ENCODE assay signal across 8 mouse cellular contexts in the genomic region with DNA sequence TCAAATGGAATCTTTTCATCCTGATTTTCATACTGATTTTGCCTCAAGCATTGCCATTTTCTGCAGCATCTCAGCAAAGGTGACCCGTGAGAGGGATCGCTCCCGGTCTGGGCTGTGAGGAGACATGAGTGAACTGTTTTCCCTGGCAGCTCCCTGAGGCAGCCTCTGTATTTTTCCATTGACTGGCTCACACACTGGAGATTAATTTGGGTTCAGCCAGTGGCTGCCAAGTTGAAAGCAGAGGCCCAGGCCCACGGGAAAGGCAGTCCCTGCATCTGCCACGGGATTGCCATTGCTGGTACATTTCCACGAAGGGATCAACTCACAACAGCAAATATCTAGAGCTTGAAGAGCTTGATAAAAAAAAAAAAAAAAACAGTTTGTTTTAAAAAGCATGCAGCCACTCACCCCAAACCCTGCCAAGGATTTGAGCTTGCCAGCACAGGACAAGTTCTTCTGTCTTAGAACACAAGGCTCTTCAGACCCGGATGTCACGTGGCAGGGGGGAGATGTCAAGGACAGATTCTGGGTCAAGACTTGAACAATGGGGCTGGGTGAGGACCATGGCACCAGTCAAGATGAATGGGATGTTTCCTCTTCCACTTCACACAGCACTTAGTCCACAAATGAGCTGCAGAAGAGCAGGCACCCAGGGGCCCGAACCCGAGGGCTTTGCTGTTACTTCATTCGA. TPM values are rescaled to one million over a fixed set of nuclear protein-coding genes. Genes with fewer than 3 reads are reported as not detected.
DNase-seq lines count a peak whose midpoint lies in the region; ATAC-seq and TF ChIP-seq lines count a peak whose summit lies in the region.

No protein-coding gene starts in this region.

- peak overlapping the region; percentile 95 for H3K4me2 ChIP-seq in heart, embryonic 14.5 days (ENCODE audit: low read length)
- peak overlapping the region; percentile 49; the same call in 1 of the 2 replicates for H3K4me2 ChIP-seq in liver, embryonic 11.5 days
- H3K4me2 ChIP-seq in neural tube, embryonic 12.5 days (replicated peaks) = peak overlapping the region; percentile 63

- DNase-seq in 3T3-L1 (ENCODE audit: low read depth, low spot score) = peak; percentile 83
- DNase-seq in adrenal gland, adult 18-20 months (ENCODE audit: low spot score in 2 of 2) = peak; percentile 60 to 73
- DNase-seq in kidney, postnatal 10 days = peak; percentile 83
- DNase-seq in liver, embryonic 11.5 days (ENCODE audit: low spot score) = no peak
- no peak for DNase-seq in thymus, postnatal 36 days

- 9% methylated on average over 11 of the region's 11 CpGs for WGBS in heart, embryonic 14.5 days
- 46% methylated on average over 11 of the region's 11 CpGs for WGBS in liver, embryonic 11.5 days
- WGBS in neural tube, embryonic 12.5 days = 42% methylated on average over 11 of the region's 11 CpGs

- H3K4me3 ChIP-seq in embryonic fibroblast, embryonic 13.5 days (ENCODE audit: insufficient read depth, low read length) = no peak overlapping the region
- H3K4me3 ChIP-seq in heart, embryonic 14.5 days (ENCODE audit: control insufficient read depth in 1 of 2, insufficient read depth in 1 of 2, low read depth in 1 of 2, low read length in 2 of 2) = peak overlapping the region in 1 of 2 experiments; percentile 15; a peak in 1 of 4 replicates
- H3K4me3 ChIP-seq in liver, embryonic 11.5 days (ENCODE audit: low read depth, low read length) = no peak overlapping the region
- no peak overlapping the region for H3K4me3 ChIP-seq in neural tube, embryonic 12.5 days

- TF ChIP-seq CTCF in embryonic fibroblast, embryonic 13.5 days (IDR thresholded peaks at IDR 0.05; ENCODE audit: borderline replicate concordance, insufficient read depth, low read length) = no peak

- H3K27ac ChIP-seq in embryonic fibroblast, embryonic 13.5 days (ENCODE audit: insufficient read depth, low read length) = peak overlapping the region; percentile 89
- H3K27ac ChIP-seq in heart, embryonic 14.5 days (replicated peaks in 1 of 2; ENCODE audit: control insufficient read depth in 1 of 2, insufficient read depth in 1 of 2, low read depth in 2 of 2, low read length in 2 of 2) = peak overlapping the region; percentile 86 to 99
- H3K27ac ChIP-seq in liver, embryonic 11.5 days (ENCODE audit: low read depth, low read length) = peak overlapping the region; percentile 65
- peak overlapping the region; percentile 72; the same call in 1 of the 2 replicates for H3K27ac ChIP-seq in neural tube, embryonic 12.5 days

- no peaks in the 10 kb centered on the region for H3K9me3 ChIP-seq in heart, embryonic 14.5 days (ENCODE audit: control insufficient read depth, low read length)
- no peaks in the 10 kb centered on the region for H3K9me3 ChIP-seq in liver, embryonic 11.5 days (ENCODE audit: control insufficient read depth, low read length)
- no peaks in the 10 kb centered on the region for H3K9me3 ChIP-seq in neural tube, embryonic 12.5 days

- no peaks in the 10 kb centered on the region for H3K27me3 ChIP-seq in heart, embryonic 14.5 days (ENCODE audit: control insufficient read depth, insufficient read depth, low read length)
- no peaks in the 10 kb centered on the region for H3K27me3 ChIP-seq in liver, embryonic 11.5 days (replicated peaks; ENCODE audit: control insufficient read depth, insufficient read depth, low read length)
- H3K27me3 ChIP-seq in neural tube, embryonic 12.5 days (replicated peaks) = no peaks in the 10 kb centered on the region

- H3K36me3 ChIP-seq in heart, embryonic 14.5 days (ENCODE audit: control insufficient read depth, insufficient read depth, low read length) = peaks cover 26% of the 10 kb centered on the region
- H3K36me3 ChIP-seq in liver, embryonic 11.5 days (ENCODE audit: control insufficient read depth, insufficient read depth, low read length) = peaks cover 5% of the 10 kb centered on the region; the same call in 1 of the 2 replicates
- peaks cover 6% of the 10 kb centered on the region; the same call in 1 of the 2 replicates for H3K36me3 ChIP-seq in neural tube, embryonic 12.5 days

- no peak for ATAC-seq in heart, embryonic 14.5 days (ENCODE audit: insufficient number of reproducible peaks, insufficient read depth, low FRiP score, low read depth)
- no peak for ATAC-seq in liver, embryonic 11.5 days (replicated peaks; ENCODE audit: low FRiP score)
- ATAC-seq in neural tube, embryonic 12.5 days (ENCODE audit: low FRiP score, low read depth) = no peak

- peak; percentile 51; the same call in 1 of the 2 replicates for TF ChIP-seq POLR2A in embryonic fibroblast, embryonic 13.5 days (IDR thresholded peaks at IDR 0.05; ENCODE audit: low read depth, low read length)

- H3K4me1 ChIP-seq in embryonic fibroblast, embryonic 13.5 days (ENCODE audit: control insufficient read depth, insufficient read depth, low read length) = peaks cover 9% of the 10 kb centered on the region
- H3K4me1 ChIP-seq in heart, embryonic 14.5 days (ENCODE audit: control insufficient read depth in 2 of 2, insufficient read depth in 2 of 2, low read length in 2 of 2) = peaks cover 40 to 52% of the 10 kb centered on the region in 2 experiments
- peaks cover 23% of the 10 kb centered on the region for H3K4me1 ChIP-seq in liver, embryonic 11.5 days (replicated peaks; ENCODE audit: control insufficient read depth, insufficient read depth, low read length)
- peaks cover 45% of the 10 kb centered on the region for H3K4me1 ChIP-seq in neural tube, embryonic 12.5 days

- peak overlapping the region; percentile 65 for H3K9ac ChIP-seq in heart, embryonic 14.5 days (ENCODE audit: low read length)
- 0 out of 2 replicates have a peak overlapping the region, but pooled peaks have one; percentile 1 for H3K9ac ChIP-seq in liver, embryonic 11.5 days (ENCODE audit: low read depth, low read length)
- no peak overlapping the region for H3K9ac ChIP-seq in neural tube, embryonic 12.5 days

RNA-seq across cellular contexts. Expression of gene Ergic1, which starts 57.2 kb away (rescaled TPM):
- total RNA-seq in adrenal gland, adult 18-20 months (2021) = 100 to 1,000 TPM; 159 to 166 TPM
- polyA plus RNA-seq in embryonic fibroblast, embryonic 13.5 days (2011; ENCODE audit: insufficient read length, low read depth, missing spikeins) = 376 and 420 TPM in 2 replicates
- 120 and 121 TPM in 2 replicates for polyA plus RNA-seq in heart, embryonic 14.5 days (2014; fragmentation: Nextera tagmentation; extraction: Ambion mirVana)
- 89.5 and 96.1 TPM in 2 replicates for polyA plus RNA-seq in liver, embryonic 11.5 days (2014; fragmentation: Nextera tagmentation; extraction: Ambion mirVana)
- 85.1 and 86.8 TPM in 2 replicates for polyA plus RNA-seq in neural tube, embryonic 12.5 days (2016; fragmentation: Nextera tagmentation; extraction: Ambion mirVana)

RNA-seq across cellular contexts. Expression of gene Dusp1, which starts 57.8 kb away (rescaled TPM):
- total RNA-seq in adrenal gland, adult 18-20 months (2021) = 10 to 100 TPM; 48.7 to 56.1 TPM
- polyA plus RNA-seq in embryonic fibroblast, embryonic 13.5 days (2011; ENCODE audit: insufficient read length, low read depth, missing spikeins) = 36.3 and 60.1 TPM in 2 replicates
- 30.2 and 36.9 TPM in 2 replicates for polyA plus RNA-seq in heart, embryonic 14.5 days (2014; fragmentation: Nextera tagmentation; extraction: Ambion mirVana)
- 18.6 and 22.7 TPM in 2 replicates for polyA plus RNA-seq in liver, embryonic 11.5 days (2014; fragmentation: Nextera tagmentation; extraction: Ambion mirVana)
- 33.6 and 36.8 TPM in 2 replicates for polyA plus RNA-seq in neural tube, embryonic 12.5 days (2016; fragmentation: Nextera tagmentation; extraction: Ambion mirVana)

Comparison
In these comparisons a context has a peak if more than half of its experiments do, and no peak if none do; other contexts are left out.
1. DNase-seq: peak in 3T3-L1 (single experiment), adrenal gland, adult 18-20 months (2 of 2) and kidney, postnatal 10 days (single experiment); none in liver, embryonic 11.5 days (single experiment) and thymus, postnatal 36 days (0 of 2).
2. Peak in every context shown above with its lines, with median percentiles within 50 percentile points of each other: H3K27ac ChIP-seq and H3K4me2 ChIP-seq.